ENCODE assay signal across 7 mouse cellular contexts in genomic region chr1:58156747-58157146, GRCm38 (mm10). TPM values are rescaled to one million over a fixed set of nuclear protein-coding genes. Genes with fewer than 3 reads are reported as not detected.
A peak's percentile ranks its signal among the peaks of the same experiment; 100 is the strongest.
DNase-seq lines count a peak whose midpoint lies in the region; ATAC-seq and TF ChIP-seq lines count a peak whose summit lies in the region.

No protein-coding gene starts in this region.

- POLR2A ChIA-PET in Patski (lab: Charles Lee) = no interaction called here

- no peaks in the 10 kb centered on the region for H3K27me3 ChIP-seq in midbrain, embryonic 11.5 days (ENCODE audit: control insufficient read depth, insufficient read depth, low read length)
- H3K27me3 ChIP-seq in midbrain, embryonic 15.5 days (replicated peaks) = no peaks in the 10 kb centered on the region
- H3K27me3 ChIP-seq in Patski = peaks cover 48% of the 10 kb centered on the region
- H3K27me3 ChIP-seq in lung, postnatal 0 days (replicated peaks; ENCODE audit: insufficient read depth, low read length) = no peaks in the 10 kb centered on the region
- no peaks in the 10 kb centered on the region for H3K27me3 ChIP-seq in splenic B cell, adult 2 months (ENCODE audit: control insufficient read depth, insufficient read depth, low read length, poor library complexity, severe bottlenecking)

- H3K4me3 ChIP-seq in midbrain, embryonic 11.5 days (ENCODE audit: low read depth, low read length) = no peak overlapping the region
- H3K4me3 ChIP-seq in midbrain, embryonic 15.5 days = no peak overlapping the region
- no peak overlapping the region for H3K4me3 ChIP-seq in lung, postnatal 0 days (ENCODE audit: low read depth, low read length)

- peak; percentile 88 for DNase-seq in midbrain, embryonic 11.5 days (ENCODE audit: low spot score, missing footprints)
- no peak for DNase-seq in Patski (ENCODE audit: low read depth, low spot score)
- DNase-seq in embryo, embryonic 11 days = peak; percentile 60
- DNase-seq in kidney, adult 8-10 months = peak; percentile 8 to 48
- DNase-seq in lung, postnatal 0 days (ENCODE audit: low spot score) = peak; percentile 55
- DNase-seq in splenic B cell, adult 2 months (ENCODE audit: low read depth, low spot score) = peak; percentile 57

- in situ Hi-C loops in Patski (cut with MboI; ENCODE audit: low pct_unique_long_range_greater_than_20kb) = loop anchor here (5.0 kb wide), 1 partner anchor 116 kb away; no protein-coding TSS in a partner anchor

- TF ChIP-seq EP300 in lung, postnatal 0 days (IDR thresholded peaks at IDR 0.05) = no peak

- H3K9ac ChIP-seq in midbrain, embryonic 11.5 days (ENCODE audit: low read length) = no peak overlapping the region
- no peak overlapping the region for H3K9ac ChIP-seq in midbrain, embryonic 15.5 days
- H3K9ac ChIP-seq in lung, postnatal 0 days (replicated peaks; ENCODE audit: low read depth) = no peak overlapping the region

- H3K36me3 ChIP-seq in midbrain, embryonic 11.5 days (ENCODE audit: control insufficient read depth, insufficient read depth, low read length) = no peaks in the 10 kb centered on the region
- H3K36me3 ChIP-seq in midbrain, embryonic 15.5 days (replicated peaks) = no peaks in the 10 kb centered on the region
- H3K36me3 ChIP-seq in lung, postnatal 0 days (ENCODE audit: insufficient read depth, low read length) = no peaks in the 10 kb centered on the region
- H3K36me3 ChIP-seq in splenic B cell, adult 2 months (ENCODE audit: control insufficient read depth, insufficient read depth, low read length, poor library complexity, severe bottlenecking) = no peaks in the 10 kb centered on the region

- no peak overlapping the region for H3K4me2 ChIP-seq in midbrain, embryonic 11.5 days
- no peak overlapping the region for H3K4me2 ChIP-seq in midbrain, embryonic 15.5 days
- H3K4me2 ChIP-seq in lung, postnatal 0 days (replicated peaks; ENCODE audit: low read depth, low read length) = no peak overlapping the region

- ATAC-seq in midbrain, embryonic 11.5 days (ENCODE audit: low FRiP score) = no peak
- no peak for ATAC-seq in midbrain, embryonic 15.5 days (replicated peaks)
- ATAC-seq in Patski = peak; percentile 26
- no peak for ATAC-seq in lung, postnatal 0 days

- WGBS in midbrain, embryonic 11.5 days = 58% methylated on average over 5 of the region's 5 CpGs
- 62% methylated on average over 5 of the region's 5 CpGs for WGBS in midbrain, embryonic 15.5 days
- 51% methylated on average over 5 of the region's 5 CpGs for WGBS in lung, postnatal 0 days

- no peaks in the 10 kb centered on the region for H3K4me1 ChIP-seq in midbrain, embryonic 11.5 days (ENCODE audit: control insufficient read depth, insufficient read depth, low read length)
- H3K4me1 ChIP-seq in midbrain, embryonic 15.5 days = no peaks in the 10 kb centered on the region
- no peaks in the 10 kb centered on the region for H3K4me1 ChIP-seq in lung, postnatal 0 days (ENCODE audit: insufficient read depth, low read depth, low read length)

- no peaks in the 10 kb centered on the region for H3K9me3 ChIP-seq in midbrain, embryonic 11.5 days (ENCODE audit: control insufficient read depth, low read length)
- no peaks in the 10 kb centered on the region for H3K9me3 ChIP-seq in midbrain, embryonic 15.5 days
- H3K9me3 ChIP-seq in lung, postnatal 0 days (ENCODE audit: low read length) = no peaks in the 10 kb centered on the region

- TF ChIP-seq CTCF in Patski (IDR thresholded peaks at IDR 0.05) = peak; percentile 89
- TF ChIP-seq CTCF in lung, postnatal 0 days (IDR thresholded peaks at IDR 0.05) = peak; percentile 81

- CTCF ChIA-PET in Patski (lab: Charles Lee) = interaction anchor here (0.9 to 1.3 kb wide), 3 partner anchors 14 to 139 kb away, joined by 4 read pairs; no protein-coding TSS in a partner anchor

- H3K27ac ChIP-seq in midbrain, embryonic 11.5 days (ENCODE audit: low read depth, low read length) = no peak overlapping the region
- no peak overlapping the region for H3K27ac ChIP-seq in midbrain, embryonic 15.5 days
- H3K27ac ChIP-seq in lung, postnatal 0 days (ENCODE audit: low read length) = no peak overlapping the region

RNA-seq across cellular contexts. Expression of gene Aox3, which starts 43.8 kb away (rescaled TPM):
- 0.07 and 0.08 TPM in 2 replicates for polyA plus RNA-seq in midbrain, embryonic 11.5 days (2014; fragmentation: Nextera tagmentation; extraction: Ambion mirVana)
- polyA plus RNA-seq in midbrain, embryonic 15.5 days (2015; fragmentation: Nextera tagmentation; extraction: Ambion mirVana) = 0.34 and 0.93 TPM in 2 replicates
- 0.10 TPM for polyA plus RNA-seq in Patski (2021)
- 9.4 and 9.9 TPM in 2 replicates for polyA plus RNA-seq in lung, postnatal 0 days (2015; fragmentation: Nextera tagmentation; extraction: Ambion mirVana)

RNA-seq across cellular contexts. Expression of gene Aox4, which starts 53.5 kb away (rescaled TPM):
- polyA plus RNA-seq in midbrain, embryonic 11.5 days (2014; fragmentation: Nextera tagmentation; extraction: Ambion mirVana) = not detected in 2 replicates
- polyA plus RNA-seq in midbrain, embryonic 15.5 days (2015; fragmentation: Nextera tagmentation; extraction: Ambion mirVana) = 0.34 and 0.43 TPM in 2 replicates
- not detected for polyA plus RNA-seq in Patski (2021)
- polyA plus RNA-seq in lung, postnatal 0 days (2015; fragmentation: Nextera tagmentation; extraction: Ambion mirVana) = 0.04 TPM in 1 of 2 replicates, not detected in the other
